Mouse (Mus musculus) testis, adult 2 months (tissue): ENCODE measurements at regions not wholly inside any gene's neighbourhood (a gene's known extent, or its start where the extent isn't known, plus 50 kb on each side); places are given as distances from the start of the nearest gene placed in this dataset.

ENCODE experiments used
- CTCF ChIP-seq: fragments of 200-500 bp; IDR thresholded peaks from 2 replicates; pipeline ENCODE4 v1.5.1; 2012; ENCODE audit warnings: low read depth, mild to moderate bottlenecking, inconsistent platforms, low read length, moderate library complexity; ENCODE audit not compliant: control insufficient read depth, insufficient read depth, insufficient replicate concordance
- POLR2A ChIP-seq: fragments of 200-500 bp; IDR thresholded peaks from 2 replicates; pipeline ENCODE4 v1.6.1; 2012; ENCODE audit warnings: low read depth, mild to moderate bottlenecking, inconsistent platforms, low read length, moderate library complexity; ENCODE audit not compliant: control insufficient read depth

DNA sequence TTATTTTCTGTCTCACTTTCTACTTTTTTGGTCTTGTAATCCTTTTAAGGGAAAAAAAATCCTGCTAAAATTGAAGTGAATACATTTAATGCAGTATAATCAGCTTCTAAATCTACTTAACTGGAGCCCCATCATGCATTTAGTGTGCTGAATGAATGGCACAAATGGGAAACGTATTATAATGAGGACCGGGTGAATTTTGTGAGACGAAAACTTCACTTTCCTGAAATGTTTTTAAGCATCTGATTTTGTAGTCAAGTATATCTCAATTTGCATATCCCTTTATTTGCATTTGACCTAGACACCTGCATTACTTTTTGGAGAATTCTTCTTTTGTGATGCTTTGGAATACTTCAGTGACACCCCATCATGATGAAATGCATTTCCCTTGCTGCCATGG is 889.1 kb downstream of the Epha4 start:
- TF ChIP-seq POLR2A (no peak), CTCF (no peak)
